Comparison of ENCODE assay signal across 18 mouse cellular contexts in the genomic region with DNA sequence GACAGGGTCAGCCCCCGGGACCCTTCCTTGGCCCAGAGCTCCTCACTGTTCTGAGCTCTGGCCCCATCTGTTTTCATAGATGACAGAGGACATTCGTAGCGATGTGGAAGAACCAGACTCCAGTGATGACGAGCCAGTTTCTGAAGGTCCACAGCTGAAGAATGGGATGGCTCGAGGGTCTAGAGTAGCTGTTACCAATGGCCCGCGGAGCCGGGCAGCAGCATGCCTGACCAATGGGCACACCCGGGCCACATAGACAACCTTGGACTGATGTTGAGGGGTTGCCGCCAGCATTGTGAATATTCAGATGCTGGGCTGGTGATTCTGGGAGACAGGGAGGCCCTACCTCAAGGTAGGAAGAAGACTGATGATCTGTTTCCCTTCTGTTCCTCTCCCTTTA.
"Had no signal": no experiment of that assay in that cellular context is flagged by ENCODE, and none has a peak within 500 bp of the region (broad histone marks: within the 10 kb centered on the region; RNA-seq: fewer than 3 reads in every experiment).

No protein-coding gene starts in this region.

- H3K4me3 ChIP-seq: lung, embryonic 15.5 days; megakaryocyte, embryonic 14.5 days; midbrain, embryonic 13.5 days; midbrain, embryonic 15.5 days; neural tube, embryonic 13.5 days; stomach, embryonic 15.5 days had no signal

- H3K4me1 ChIP-seq: lung, embryonic 15.5 days; midbrain, embryonic 13.5 days; midbrain, embryonic 15.5 days; neural tube, embryonic 13.5 days; stomach, embryonic 15.5 days had no signal

- ATAC-seq: liver, postnatal 0 days; lung, postnatal 0 days; midbrain, embryonic 13.5 days; midbrain, embryonic 15.5 days had no signal

- DNase-seq: liver, postnatal 0 days; lung, adult 2 months; lung, postnatal 14 days; lung, postnatal 36 days; right cerebral cortex, postnatal 14 days; thymus, adult 2 months; thymus, postnatal 25 days; thymus, postnatal 4 days had no signal

- H3K9ac ChIP-seq: liver, postnatal 0 days; lung, embryonic 15.5 days; midbrain, embryonic 13.5 days; midbrain, embryonic 15.5 days; neural tube, embryonic 13.5 days; stomach, embryonic 15.5 days had no signal

- H3K27me3 ChIP-seq: lung, embryonic 15.5 days; megakaryocyte, embryonic 14.5 days; midbrain, embryonic 13.5 days; midbrain, embryonic 15.5 days; neural tube, embryonic 13.5 days; stomach, embryonic 15.5 days had no signal

- H3K27ac ChIP-seq: lung, embryonic 15.5 days; macrophage; midbrain, embryonic 13.5 days; midbrain, embryonic 15.5 days; neural tube, embryonic 13.5 days; stomach, embryonic 15.5 days; stomach, postnatal 0 days had no signal

- H3K4me2 ChIP-seq: lung, embryonic 15.5 days; midbrain, embryonic 11.5 days; midbrain, embryonic 13.5 days; midbrain, embryonic 15.5 days; neural tube, embryonic 13.5 days; stomach, embryonic 15.5 days had no signal

- H3K9me3 ChIP-seq: lung, embryonic 15.5 days; megakaryocyte, embryonic 14.5 days; midbrain, embryonic 13.5 days; midbrain, embryonic 15.5 days; neural tube, embryonic 13.5 days; stomach, embryonic 15.5 days had no signal
